Mouse (Mus musculus) liver, adult (tissue): ENCODE measurements around the gene Odc1.

Experiments
- GATA4 ChIP-seq: IDR thresholded peaks from 2 replicates; pipeline ENCODE4 v1.6.1; 2014; ENCODE audit warnings: mild to moderate bottlenecking, low read length; ENCODE audit not compliant: insufficient replicate concordance

Odc1 gene

DNA sequence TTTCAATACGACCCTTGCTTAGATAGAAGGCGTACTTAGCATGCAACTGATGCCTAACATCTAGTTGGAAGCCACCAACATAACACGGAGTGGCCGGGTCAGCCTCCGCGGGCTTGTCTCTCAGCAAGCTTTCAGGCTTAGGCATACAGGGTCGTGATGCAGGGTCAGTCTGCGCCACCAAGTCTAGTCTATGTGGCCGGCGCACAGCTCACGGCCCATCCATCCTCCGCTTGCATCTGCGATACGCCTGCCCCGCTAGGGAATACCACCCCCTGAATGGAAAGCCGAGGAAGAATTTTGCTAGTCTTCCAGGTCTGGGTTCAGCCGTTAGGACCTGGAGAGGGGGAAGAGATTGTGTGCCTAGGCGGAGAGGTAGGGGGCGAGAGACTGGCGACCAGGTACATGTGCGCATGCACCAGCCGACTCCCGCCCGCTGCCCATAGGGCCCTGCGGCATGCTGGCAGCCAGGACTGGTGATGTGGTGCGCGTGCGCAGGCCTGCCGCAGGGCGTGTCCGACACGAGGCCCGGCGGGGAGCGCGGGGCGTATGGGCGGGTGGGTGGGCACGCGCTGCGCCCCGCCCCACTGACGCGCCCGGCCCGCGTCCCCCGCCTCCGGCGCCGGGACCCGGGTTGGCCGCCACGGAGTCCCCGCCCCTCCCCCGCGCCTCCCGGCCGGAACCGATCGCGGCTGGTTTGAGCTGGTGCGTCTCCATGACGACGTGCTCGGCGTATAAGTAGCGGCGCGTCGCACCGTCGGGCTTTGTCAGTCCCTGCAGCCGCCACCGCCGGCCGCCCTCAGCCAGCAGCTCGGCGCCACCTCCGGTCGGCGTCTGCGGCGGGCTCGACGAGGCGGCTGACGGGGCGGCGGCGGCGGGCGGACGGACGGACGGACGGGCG lies at the start of gene Odc1:
Odc1 (plus strand) TSS at position 586 of the 898 bp plus-strand sequence.
- no peak for TF ChIP-seq GATA4

DNA sequence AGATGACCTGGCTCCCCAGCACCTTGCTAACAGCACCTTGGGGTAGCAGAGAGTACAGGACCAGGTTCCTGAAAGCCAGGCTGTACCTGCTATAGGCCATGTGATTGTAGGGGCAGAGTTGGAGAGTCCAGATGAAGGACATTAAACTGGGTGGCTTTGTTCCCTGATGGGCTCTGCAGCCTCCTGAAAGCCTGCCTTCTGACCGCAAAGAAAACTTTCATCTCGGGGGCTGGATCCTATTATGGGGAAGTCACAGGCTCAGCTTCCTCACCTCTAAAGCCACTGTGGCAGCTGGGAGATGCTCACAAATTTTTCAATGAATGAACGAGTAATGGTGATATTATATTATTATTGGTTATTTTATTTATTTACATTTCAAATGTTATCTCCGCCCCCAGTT lies 49.8 kb upstream of the Odc1 start:
- TF ChIP-seq GATA4: no peak

DNA sequence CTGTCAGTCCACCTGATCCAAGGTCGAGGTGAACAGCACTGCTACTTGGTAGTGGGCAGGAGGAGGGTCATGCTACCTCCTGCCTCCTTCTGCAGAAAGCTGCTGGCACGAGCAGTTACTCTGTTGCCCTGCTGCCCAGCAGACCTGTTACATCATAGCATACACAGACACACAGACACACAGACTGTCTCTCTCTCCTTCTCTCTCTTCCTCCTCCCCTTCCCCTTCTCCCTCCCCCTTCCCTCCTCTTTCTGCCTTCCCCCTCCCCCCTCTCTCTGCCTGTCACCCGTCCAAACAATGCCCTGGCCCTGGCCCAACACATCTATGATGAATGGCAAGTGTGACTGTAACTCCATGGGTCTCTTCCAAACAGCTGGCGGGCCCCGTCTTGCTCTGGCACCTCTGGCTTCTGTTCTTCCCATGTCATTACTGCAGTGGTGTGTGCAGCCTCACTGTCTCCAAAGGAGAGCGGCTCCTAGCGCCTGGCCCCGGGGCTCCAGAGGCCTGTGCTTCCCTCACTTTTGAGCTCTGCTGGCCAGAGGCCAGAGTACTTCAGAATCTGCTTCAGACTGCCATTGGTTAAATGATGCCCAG lies 48.6 kb upstream of the Odc1 start:
- no peak for TF ChIP-seq GATA4

DNA sequence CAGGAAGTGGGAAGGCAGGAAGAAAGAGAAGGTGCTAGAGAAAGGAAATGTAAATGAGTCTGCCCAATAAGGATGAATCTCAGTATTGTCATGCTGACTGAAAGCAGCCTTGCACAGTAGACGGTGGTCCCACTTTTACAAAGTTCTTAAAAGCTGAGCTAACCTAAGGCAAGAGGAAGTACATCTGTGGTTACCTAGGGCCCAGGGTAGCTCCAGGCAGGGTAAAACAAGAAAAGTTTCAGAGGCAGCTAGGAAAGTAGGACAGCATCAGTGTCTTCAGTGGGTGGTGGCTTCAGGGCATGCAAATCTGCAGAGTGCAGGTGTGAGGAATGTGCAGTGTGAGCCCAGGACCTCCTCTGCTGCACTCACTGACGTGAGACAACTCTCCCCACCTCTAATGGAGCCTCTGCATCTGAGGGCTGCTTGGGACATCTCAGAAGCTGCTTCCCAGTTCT lies 38.9 kb upstream of the Odc1 start:
- TF ChIP-seq GATA4: no peak

DNA sequence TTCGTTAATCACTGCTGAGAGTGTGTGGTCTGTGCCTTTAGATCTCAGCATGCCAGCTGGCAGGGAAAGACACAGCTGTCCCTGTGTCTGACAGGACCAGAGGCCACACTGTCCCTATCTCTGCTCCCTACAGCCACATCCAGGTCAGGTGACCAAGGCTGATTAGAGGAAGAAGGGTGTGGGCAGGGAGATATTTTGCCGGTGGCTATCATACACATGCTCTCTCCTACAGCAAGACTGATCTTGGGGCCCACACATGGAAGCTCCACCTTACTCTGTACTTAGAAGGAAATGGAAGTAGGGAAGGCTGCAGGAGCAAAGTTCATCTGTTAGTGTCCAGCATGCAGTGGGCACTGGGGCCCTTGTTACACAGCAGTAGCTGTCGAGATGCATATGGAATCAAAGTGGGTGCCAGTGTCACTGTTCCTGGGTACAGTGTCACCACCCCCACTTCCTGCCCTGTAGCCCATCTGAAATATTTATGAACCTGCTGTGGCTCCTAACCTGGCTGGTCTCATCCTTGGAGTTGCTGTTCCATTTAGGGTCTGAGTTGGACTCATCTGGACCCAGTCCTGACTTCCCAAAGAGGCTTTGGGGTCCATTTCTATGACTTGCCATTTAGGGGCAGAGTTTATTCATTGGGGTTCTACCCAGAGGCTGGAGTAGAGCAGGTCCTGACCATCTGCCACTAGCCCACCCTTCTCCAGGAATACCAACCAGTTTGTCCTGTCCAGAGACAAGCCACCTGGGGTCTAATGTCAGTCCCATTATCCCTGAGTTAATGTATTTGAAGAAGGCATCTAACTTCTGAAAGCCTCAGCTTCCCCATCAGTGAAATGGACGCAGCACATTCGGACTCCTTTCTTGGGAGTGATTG lies 38.2 kb upstream of the Odc1 start:
- TF ChIP-seq GATA4: peak; percentile 90

DNA sequence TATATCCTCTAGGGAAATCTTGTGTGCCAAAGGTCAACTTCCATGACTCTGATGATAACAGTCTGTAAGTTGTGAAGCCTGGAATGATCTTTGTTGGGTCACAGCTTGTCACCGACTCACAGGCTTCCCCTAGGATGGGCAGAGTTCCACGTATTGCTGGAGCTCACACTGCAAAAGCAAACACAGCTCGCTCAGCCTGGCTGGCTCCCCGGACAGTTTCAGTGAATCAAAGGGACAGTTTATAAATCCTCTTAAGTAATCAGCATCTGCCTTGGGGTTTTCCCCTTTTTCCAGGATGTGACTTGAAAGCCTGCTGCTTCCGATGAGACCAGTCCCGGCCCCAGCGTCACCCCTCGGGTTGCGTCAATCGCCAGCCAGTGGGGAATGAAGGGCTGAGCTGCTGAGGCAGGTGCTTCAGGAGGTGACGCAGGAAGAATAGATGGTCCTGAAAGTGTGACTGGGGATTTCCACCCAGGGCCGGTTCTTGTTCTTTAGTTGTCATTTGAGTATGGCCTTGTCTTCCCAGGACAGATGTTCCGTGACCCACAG lies 37.5 kb upstream of the Odc1 start:
- peak; percentile 66; the same call in 1 of the 2 replicates for TF ChIP-seq GATA4

DNA sequence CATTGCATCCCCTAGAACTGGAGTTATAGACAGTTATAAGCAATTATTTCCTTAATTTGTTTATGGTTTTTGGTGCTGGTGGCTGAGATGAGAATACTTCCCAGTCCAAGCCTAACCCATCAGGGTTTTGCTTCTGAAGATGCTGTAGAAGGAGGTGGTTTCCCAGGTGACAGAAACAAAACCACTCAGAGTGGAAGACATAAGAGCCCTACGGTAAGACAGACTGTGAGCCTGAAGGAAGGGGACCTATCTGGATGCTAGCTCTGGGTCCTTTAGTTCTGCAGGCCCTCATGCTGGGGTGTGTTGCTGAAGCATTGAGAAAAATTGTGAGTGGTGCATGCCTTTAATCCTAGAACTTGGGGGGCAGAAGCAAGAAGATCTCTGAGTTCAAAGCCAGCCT lies 35.3 kb upstream of the Odc1 start:
- no peak for TF ChIP-seq GATA4

DNA sequence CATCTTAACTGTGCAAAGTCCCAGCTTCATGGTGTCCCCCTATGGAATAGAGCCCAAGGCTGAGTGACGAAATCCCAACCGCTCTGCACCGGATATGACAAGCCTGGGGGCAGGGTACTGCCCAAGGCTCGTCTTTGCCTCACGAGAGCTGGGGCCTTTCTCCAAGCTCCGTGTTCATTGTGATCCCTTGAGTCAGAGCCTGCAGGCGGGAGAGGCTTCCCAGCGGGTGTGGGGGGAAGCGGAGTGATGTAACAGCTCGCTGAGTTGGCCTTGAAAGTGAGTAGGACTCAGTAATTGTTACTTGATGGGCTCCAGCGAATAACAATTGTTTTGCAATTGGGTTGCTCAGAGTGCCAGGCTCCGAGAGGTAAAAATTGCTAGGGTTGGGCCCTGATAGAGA lies 34.4 kb upstream of the Odc1 start:
- no peak for TF ChIP-seq GATA4

DNA sequence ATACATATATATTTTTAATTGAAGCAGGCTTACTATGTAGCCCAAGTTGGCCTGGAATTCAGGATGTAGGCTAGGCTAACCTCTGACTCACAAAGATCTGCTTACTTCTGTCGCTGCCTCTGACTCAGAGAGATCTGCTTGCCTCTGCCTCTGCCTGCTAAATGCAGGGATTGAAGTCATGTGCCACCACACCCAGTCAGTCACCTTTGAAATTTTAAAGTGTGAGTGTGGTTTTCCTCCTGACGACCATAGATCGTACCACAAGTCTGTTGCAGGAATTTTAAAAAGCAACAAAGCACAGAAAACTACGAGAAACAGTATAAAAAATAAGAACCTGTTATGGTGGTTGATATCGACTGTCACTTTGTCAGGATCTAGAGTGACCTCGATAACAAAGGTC lies 33.6 kb upstream of the Odc1 start:
- no peak for TF ChIP-seq GATA4

DNA sequence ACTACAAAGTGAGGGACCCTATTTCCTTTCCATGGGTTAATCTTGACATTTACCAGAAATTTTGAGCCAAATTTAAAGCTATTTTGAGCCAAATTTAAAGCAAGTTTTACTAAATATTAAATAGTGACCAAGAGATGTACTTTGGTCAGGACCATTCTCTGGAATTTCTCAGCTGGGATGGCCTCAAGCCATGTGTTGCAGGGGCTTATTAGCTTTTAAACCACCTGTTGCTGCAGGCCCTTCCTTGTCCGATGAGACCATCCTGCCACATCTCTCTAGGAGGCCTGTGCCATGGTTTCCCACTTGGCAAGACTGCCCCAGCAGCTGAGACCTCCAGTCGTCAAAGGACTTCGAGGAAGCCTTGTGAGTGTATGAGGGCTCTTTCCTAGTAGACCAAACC lies 15.4 kb upstream of the Odc1 start:
- TF ChIP-seq GATA4: no peak

DNA sequence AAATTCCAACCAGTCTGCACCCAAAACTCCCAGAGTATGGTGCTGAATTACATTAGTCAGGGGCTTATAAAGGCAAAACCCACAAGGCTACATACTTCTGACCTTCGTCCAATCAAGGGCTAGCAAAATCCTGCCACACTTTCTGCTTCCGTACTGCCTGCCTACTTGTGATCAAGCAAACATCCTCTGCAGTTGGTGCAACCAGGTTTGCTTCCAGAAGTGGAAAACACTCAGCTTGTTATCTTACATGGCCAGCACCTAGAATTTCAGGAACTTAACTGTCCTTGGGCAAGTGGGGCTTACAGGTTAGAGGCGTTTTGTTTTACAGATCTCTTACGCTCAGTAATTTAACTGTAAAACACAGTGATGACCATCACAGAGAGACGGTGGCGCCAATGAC lies 14.9 kb upstream of the Odc1 start:
- no peak for TF ChIP-seq GATA4

DNA sequence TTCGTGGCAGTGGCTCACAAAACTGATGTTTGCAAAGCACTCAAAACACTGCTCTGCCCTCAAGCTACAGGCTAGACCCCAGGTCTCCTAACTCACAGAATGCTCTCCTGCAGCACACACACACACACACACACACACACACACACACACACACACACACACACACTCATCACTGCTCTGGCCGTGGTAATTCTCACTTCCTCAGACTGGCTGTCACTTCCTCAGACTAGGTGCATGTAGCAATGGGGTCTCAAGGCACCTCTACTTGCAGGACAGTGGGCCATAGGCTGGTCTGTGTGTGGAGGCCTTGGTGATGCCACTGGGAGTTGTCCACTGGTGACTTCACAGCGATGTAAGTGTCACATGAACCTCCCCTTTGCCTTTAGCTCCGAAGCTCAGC lies 13.8 kb upstream of the Odc1 start:
- no peak for TF ChIP-seq GATA4

DNA sequence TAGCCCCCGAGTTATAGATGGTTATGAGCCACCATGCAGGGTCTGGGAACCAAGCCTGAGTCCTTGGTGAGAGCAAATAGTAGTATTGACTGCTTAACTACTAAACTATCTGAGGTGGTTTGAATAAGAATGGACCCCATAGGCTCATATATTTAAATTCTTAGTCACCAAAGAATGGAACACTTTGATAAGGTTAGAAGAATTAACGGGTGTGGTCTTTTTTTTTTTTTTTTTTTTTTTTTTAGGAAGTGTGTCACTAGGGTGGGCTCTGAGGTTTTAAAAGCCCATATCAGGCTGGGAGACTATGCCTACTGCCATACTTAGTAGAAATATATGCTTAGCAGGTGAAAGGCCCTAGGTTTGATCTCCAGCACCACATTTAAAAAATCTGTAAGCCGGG lies 8.4 kb upstream of the Odc1 start:
- no peak for TF ChIP-seq GATA4

DNA sequence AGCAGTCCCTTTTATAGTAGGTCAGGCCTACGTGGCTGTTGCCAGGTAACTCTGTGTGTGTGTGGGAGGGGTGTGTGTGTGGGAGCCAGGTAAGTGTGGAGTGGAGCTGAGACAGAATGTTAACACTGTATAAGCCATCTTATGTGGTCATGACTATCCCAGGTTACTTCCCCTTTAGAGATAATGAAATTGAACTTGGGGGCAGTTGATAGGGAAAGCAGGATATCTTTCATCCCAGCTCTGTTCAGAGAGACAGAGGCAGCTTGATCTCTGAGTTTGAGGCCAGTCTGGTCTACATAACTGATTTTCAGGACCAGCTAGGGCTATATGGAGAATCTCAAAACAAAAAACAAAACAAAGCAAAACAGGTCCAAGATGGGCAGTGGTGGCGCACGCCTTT lies 7.4 kb upstream of the Odc1 start:
- TF ChIP-seq GATA4: no peak

DNA sequence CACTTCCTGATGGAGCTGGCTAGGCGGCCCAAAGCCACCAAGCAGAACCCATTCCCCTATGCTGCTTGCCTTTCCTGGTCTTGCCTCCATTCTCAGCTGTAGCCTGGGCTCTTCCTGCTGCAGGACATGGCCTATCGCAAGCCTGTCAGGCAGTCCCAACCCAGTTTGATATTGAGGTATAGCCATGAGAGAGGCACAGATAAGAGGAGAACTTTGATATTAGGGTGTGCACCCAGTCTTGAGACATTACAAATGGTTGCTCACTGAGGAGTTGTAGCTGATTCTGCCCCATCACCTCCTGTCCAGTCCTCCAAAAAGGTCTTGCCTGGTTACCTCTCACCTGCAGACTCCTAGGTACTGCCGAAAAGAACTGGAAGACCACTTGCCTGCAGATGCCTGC lies 6.5 kb upstream of the Odc1 start:
- no peak for TF ChIP-seq GATA4
